Mouse (Mus musculus) heart, postnatal 0 days (tissue): ENCODE measurements at regions not wholly inside any gene's neighbourhood (a gene's known extent, or its start where the extent isn't known, plus 50 kb on each side); places are given as distances from the start of the nearest gene placed in this dataset.

ENCODE experiments used
- CTCF ChIP-seq: IDR thresholded peaks from 2 replicates; pipeline ENCODE4 v1.5.1; 2016; ENCODE audit warnings: antibody characterized with exemption, control low read depth, low read depth
- EP300 ChIP-seq: IDR thresholded peaks from 2 replicates; pipeline ENCODE4 v1.6.1; 2016; ENCODE audit warnings: antibody characterized with exemption, low read depth

DNA sequence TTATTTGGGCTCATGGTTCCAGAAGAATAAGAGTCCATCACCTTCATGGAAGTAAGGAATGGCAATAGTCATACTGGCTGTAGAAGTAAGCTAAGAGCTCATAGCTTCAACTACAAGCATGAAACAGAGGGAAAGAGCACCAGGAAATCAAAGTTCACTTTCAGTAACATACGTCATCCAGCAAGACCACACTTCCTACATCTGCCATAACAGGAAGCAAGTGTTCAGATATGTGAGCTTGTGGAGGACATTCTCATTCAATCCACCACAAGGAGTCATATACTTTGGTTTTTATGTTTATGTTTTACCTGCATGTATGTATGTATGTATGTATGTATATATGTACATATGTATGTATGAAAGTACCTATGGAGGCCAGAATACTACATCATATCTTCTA is 104.0 kb downstream of the Akr1d1 start:
- TF ChIP-seq CTCF (no peak), EP300 (no peak)
